Mouse (Mus musculus): ENCODE data around the gene Chsy1. TPM values are rescaled to one million over a fixed set of nuclear protein-coding genes. Genes with fewer than 3 reads are reported as not detected.

Chsy1 gene
- 3.5 and 3.8 TPM in 2 replicates for polyA plus RNA-seq (2012; rRNA removed)

DNA sequence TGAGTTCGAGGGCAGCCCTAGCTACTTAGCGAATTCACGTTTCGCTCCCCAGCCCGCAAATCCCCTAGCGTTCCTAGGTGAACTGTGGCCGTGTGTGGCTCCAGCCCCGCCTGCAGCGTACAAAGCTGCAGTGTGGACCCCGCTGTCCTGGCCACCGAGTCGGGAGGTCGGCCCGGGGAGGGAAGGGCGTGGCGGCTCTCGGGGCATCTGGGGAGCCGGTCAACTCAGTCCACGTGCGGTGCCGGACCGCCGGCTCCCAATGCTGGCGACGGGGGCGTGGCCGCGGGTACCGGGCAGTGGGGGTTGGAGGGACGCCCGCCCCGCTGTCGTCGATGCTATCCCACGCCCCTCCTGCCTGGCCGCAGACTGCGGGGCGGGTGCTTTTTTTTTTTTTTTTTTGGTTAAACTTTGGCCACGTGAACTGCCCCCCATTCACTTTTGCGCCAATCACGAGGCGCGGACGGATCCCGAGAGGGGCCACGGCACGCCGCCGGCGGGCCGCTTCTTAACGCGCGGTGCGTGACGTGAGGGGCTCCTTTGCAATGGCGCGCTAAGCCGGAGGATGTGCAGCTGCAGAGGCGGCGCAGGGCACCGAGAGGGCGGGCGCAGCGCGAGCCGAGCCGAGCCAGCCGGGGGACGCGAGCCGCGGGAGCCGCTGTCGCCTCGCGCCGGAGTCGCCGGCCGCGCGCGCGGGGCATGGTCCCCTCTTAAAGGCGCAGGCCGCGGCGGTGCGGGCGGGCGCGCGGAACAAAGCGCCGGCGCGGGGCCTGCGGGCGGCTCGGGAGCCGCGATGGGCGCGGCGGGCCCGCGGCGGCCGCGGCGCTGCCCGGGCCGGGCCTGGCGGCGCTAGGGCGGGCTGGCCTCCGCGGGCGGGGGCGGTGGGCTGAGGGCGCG, at the start of gene Chsy1:
Chsy1 (plus strand) TSS at position 555 of the 894 bp plus-strand sequence.

DNA sequence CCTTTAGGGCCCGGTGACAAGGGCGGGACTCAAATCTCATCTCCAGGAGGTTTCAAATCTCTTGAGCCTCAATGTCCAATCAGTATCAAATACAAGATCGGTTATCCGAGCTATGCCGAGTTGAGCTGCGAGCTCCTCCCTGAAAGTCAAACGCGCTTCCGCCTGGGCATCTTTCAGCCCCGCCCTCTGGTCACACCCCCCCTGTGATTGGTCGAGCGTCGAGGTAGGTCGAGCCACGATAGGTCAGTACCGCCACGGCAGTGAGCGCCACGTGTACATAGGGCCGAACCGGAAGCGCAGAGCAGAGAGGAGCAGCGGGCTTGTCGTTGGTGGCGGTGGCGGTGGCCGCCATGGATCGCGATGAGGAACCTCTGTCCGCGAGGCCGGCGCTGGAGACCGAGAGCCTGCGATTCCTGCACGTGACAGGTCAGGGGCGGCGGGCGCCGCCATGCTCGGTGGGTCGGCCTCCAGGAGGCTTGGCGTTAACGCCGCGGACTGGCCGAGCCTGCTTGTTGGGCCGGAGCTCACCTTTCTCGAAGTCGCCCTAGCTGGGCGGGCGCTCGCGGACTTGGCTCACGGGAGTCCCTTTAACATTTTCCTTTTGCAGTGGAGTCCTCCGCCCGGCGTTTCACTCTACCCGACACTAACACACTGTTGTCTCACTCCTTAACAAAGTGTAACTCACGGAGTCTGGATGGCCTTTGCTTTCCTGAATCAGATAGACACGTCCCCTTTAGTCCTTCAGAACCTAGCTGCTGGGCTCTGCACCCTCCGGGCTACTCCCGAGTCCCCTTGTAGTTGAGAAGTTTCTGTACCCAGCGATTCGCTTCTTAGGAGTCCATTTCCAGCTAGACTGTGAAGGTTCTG, 29.7 kb upstream of the Chsy1 start, which contains the start of gene Selenos:
Selenos (plus strand) TSS at position 286 of the 867 bp plus-strand sequence.

Other genes starting within 250 kb of the Chsy1 start
- 14.0 and 16.1 TPM in 2 replicates for gene Pcsk6, start 247.8 kb upstream of the Chsy1 start, polyA plus RNA-seq (2012; rRNA removed)
- not detected in 2 replicates for gene Gm45213, start 65.9 kb upstream of the Chsy1 start, polyA plus RNA-seq (2012; rRNA removed)
- gene Snrpa1, start 50.5 kb upstream of the Chsy1 start, polyA plus RNA-seq (2012; rRNA removed) = 7.3 and 7.5 TPM in 2 replicates
- gene Selenos, start 29.9 kb upstream of the Chsy1 start, polyA plus RNA-seq (2012; rRNA removed) = 147 and 213 TPM in 2 replicates

Measured in colon, adult 2 months (tissue).